Mouse (Mus musculus) brain, embryonic 14.5 days (tissue): Measurements from ENCODE around the gene Prdx1.

ENCODE experiments used
- CTCF ChIP-seq: fragments of 200-500 bp; IDR thresholded peaks from 2 replicates; pipeline ENCODE4 v1.5.1; 2012; ENCODE audit warnings: inconsistent platforms, mild to moderate bottlenecking, moderate library complexity, borderline replicate concordance; ENCODE audit not compliant: insufficient read depth, insufficient read length; ENCODE audit errors: extremely low read depth
- POLR2A ChIP-seq: fragments of 200-500 bp; IDR thresholded peaks from 2 replicates; pipeline ENCODE4 v1.6.1; 2012; ENCODE audit warnings: mild to moderate bottlenecking, inconsistent platforms, borderline replicate concordance; ENCODE audit not compliant: poor library complexity, insufficient read depth, insufficient read length, severe bottlenecking; ENCODE audit errors: extremely low read depth

GRCm38 (mm10) chr4:116687041-116687440 is 1.7 kb downstream of the Prdx1 start:
- TF ChIP-seq POLR2A, result no peak
- TF ChIP-seq CTCF, result no peak
